Mouse (Mus musculus) gastrocnemius, postnatal 10 days (tissue): Measurements from ENCODE around the gene Atp2b4. TPM values are rescaled to one million over a fixed set of nuclear protein-coding genes. Genes with fewer than 3 reads are reported as not detected.

Source experiments
- DNase-seq: peaks from one replicate; pipeline ENCODE4 v3.0.0; 2021; ENCODE audit warnings: mixed read lengths
- microRNA-seq, 2 experiments: library from miRNA; unstranded; fragments of <30 nt; microRNA quantifications; one replicate each; pipeline ENCODE4 v1.2.0; 2021
- total RNA-seq, 2 experiments: library from RNA; stranded (reverse); gene quantifications; 2 replicates each; pipeline ENCODE4 v1.2.3; 2021

The Atp2b4 gene
- total RNA-seq, 2 experiments from 2014 or later: 25.2 to 35.3 TPM

GRCm38 (mm10) chr1:133653033-133653432 is 147.8 kb downstream of the Atp2b4 start:
- no peak for DNase-seq

- DNase-seq: no peak
Measured at GRCm38 (mm10) chr1:133650288-133651055, 150.4 kb downstream of the Atp2b4 start.

Small RNA genes within 50 kb of the gene (microRNA-seq; reads per million reads assigned to microRNA genes)
- 0 to 0.25 reads per million in 2 experiments for gene Mir6903

Other genes with a start within 250 kb of the Atp2b4 start
- 100 to 1,000 TPM in 1 of 2 experiments, 10 to 100 TPM in 1; 88.0 to 102 TPM for gene Snrpe, start 190.8 kb downstream of the Atp2b4 start, total RNA-seq
- 10 to 100 TPM; 17.4 to 22.3 TPM for gene Zbed6, start 140.2 kb downstream of the Atp2b4 start, total RNA-seq
- 10 to 100 TPM; 42.4 to 56.6 TPM for gene Gm38394, start 139.7 kb downstream of the Atp2b4 start, total RNA-seq
- under 1 TPM; 0.09 to 0.25 TPM for gene Lax1, start 110.9 kb downstream of the Atp2b4 start, total RNA-seq
- under 1 TPM; 0.16 to 0.23 TPM for gene Optc, start 107.0 kb upstream of the Atp2b4 start, total RNA-seq
- gene Prelp, start 120.4 kb upstream of the Atp2b4 start, total RNA-seq: 10 to 100 TPM; 16.3 to 20.0 TPM
- 100 to 1,000 TPM; 214 to 221 TPM for gene Fmod, start 236.2 kb upstream of the Atp2b4 start, total RNA-seq